Mouse (Mus musculus): ENCODE data around the gene Zfp827. TPM values are rescaled to one million over a fixed set of nuclear protein-coding genes. Genes with fewer than 3 reads are reported as not detected.

The Zfp827 gene
- polyA plus RNA-seq, 1 experiment, result 3.5 TPM

DNA sequence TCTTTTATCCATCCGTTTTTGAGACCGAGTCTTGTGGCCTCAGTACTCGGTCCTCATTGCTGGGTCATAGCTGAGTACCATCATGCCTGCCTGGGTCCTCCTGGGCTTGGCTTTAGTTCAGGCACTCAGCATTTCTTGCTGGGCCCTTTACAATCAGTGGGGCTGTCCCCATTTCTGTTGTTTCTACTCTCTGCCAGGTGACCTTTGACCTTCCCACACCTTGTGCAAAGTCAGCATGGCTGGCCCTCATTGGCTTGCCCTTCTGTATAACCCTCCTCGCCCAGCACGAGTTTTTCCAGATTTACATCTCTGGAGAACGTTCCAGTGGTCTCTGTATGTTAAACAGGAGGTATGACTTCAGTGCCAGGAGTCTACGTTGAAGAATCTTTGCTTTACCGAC, 83.2 kb downstream of the Zfp827 start:
- no peak for TF ChIP-seq CTCF (IDR thresholded peaks at IDR 0.05; ENCODE audit: low read depth, low read length)
- no peak for TF ChIP-seq POLR2A (IDR thresholded peaks at IDR 0.05; ENCODE audit: insufficient read depth, low read length)
- TF ChIP-seq EP300 (IDR thresholded peaks at IDR 0.05; ENCODE audit: insufficient read depth, low read depth, low read length), result no peak
- Histone ChIP-seq H3K9ac (ENCODE audit: low read depth, poor library complexity, severe bottlenecking) (no peak overlapping the region), H3K9me3 (replicated peaks; ENCODE audit: control insufficient read depth, insufficient read depth, low read length, poor library complexity, severe bottlenecking) (no peaks in the 10 kb centered on the region), H3K4me1 (ENCODE audit: control insufficient read depth, insufficient read depth, low read length) (peaks cover 2% of the 10 kb centered on the region), H3K27ac (ENCODE audit: insufficient read depth, low read length) (no peak overlapping the region), H3K4me3 (ENCODE audit: low read depth, low read length) (no peak overlapping the region), H3K36me3 (ENCODE audit: control insufficient read depth, insufficient read depth, low read length, poor library complexity, severe bottlenecking) (no peaks in the 10 kb centered on the region), H3K27me3 (ENCODE audit: control insufficient read depth, insufficient read depth, low read length, poor library complexity, severe bottlenecking) (no peaks in the 10 kb centered on the region)

GRCm38 (mm10) chr8:79112480-79112879, 84.2 kb downstream of the Zfp827 start:
- no peak for TF ChIP-seq POLR2A (IDR thresholded peaks at IDR 0.05; ENCODE audit: insufficient read depth, low read length)
- TF ChIP-seq EP300 (IDR thresholded peaks at IDR 0.05; ENCODE audit: insufficient read depth, low read depth, low read length), result no peak
- TF ChIP-seq CTCF (IDR thresholded peaks at IDR 0.05; ENCODE audit: low read depth, low read length), result no peak
- Histone ChIP-seq H3K27me3 (ENCODE audit: control insufficient read depth, insufficient read depth, low read length, poor library complexity, severe bottlenecking) (no peaks in the 10 kb centered on the region), H3K9me3 (replicated peaks; ENCODE audit: control insufficient read depth, insufficient read depth, low read length, poor library complexity, severe bottlenecking) (no peaks in the 10 kb centered on the region), H3K9ac (ENCODE audit: low read depth, poor library complexity, severe bottlenecking) (no peak overlapping the region), H3K36me3 (ENCODE audit: control insufficient read depth, insufficient read depth, low read length, poor library complexity, severe bottlenecking) (no peaks in the 10 kb centered on the region), H3K27ac (ENCODE audit: insufficient read depth, low read length) (no peak overlapping the region), H3K4me1 (ENCODE audit: control insufficient read depth, insufficient read depth, low read length) (peaks cover 2% of the 10 kb centered on the region), H3K4me3 (ENCODE audit: low read depth, low read length) (no peak overlapping the region)

GRCm38 (mm10) chr8:79113533-79113932, 85.3 kb downstream of the Zfp827 start:
- Histone ChIP-seq H3K4me3 (ENCODE audit: low read depth, low read length) (no peak overlapping the region), H3K36me3 (ENCODE audit: control insufficient read depth, insufficient read depth, low read length, poor library complexity, severe bottlenecking) (peaks cover 1% of the 10 kb centered on the region; the same call in 1 of the 2 replicates), H3K4me1 (ENCODE audit: control insufficient read depth, insufficient read depth, low read length) (peaks cover 2% of the 10 kb centered on the region), H3K9me3 (replicated peaks; ENCODE audit: control insufficient read depth, insufficient read depth, low read length, poor library complexity, severe bottlenecking) (no peaks in the 10 kb centered on the region), H3K9ac (ENCODE audit: low read depth, poor library complexity, severe bottlenecking) (no peak overlapping the region), H3K27ac (ENCODE audit: insufficient read depth, low read length) (no peak overlapping the region), H3K27me3 (ENCODE audit: control insufficient read depth, insufficient read depth, low read length, poor library complexity, severe bottlenecking) (no peaks in the 10 kb centered on the region)
- TF ChIP-seq POLR2A (IDR thresholded peaks at IDR 0.05; ENCODE audit: insufficient read depth, low read length) (no peak), EP300 (IDR thresholded peaks at IDR 0.05; ENCODE audit: insufficient read depth, low read depth, low read length) (no peak), CTCF (IDR thresholded peaks at IDR 0.05; ENCODE audit: low read depth, low read length) (no peak)

- H3K36me3 ChIP-seq (ENCODE audit: control insufficient read depth, insufficient read depth, low read length, poor library complexity, severe bottlenecking), result peaks cover 3% of the 10 kb centered on the region; the same call in 1 of the 2 replicates
- H3K4me3 ChIP-seq (ENCODE audit: low read depth, low read length), result no peak overlapping the region
Observed at GRCm38 (mm10) chr8:79114561-79114960, 86.3 kb downstream of the Zfp827 start.

GRCm38 (mm10) chr8:79116436-79116835, 88.2 kb downstream of the Zfp827 start:
- TF ChIP-seq POLR2A (IDR thresholded peaks at IDR 0.05; ENCODE audit: insufficient read depth, low read length), result no peak
- Histone ChIP-seq H3K9ac (ENCODE audit: low read depth, poor library complexity, severe bottlenecking) (no peak overlapping the region), H3K9me3 (replicated peaks; ENCODE audit: control insufficient read depth, insufficient read depth, low read length, poor library complexity, severe bottlenecking) (no peaks in the 10 kb centered on the region), H3K4me3 (ENCODE audit: low read depth, low read length) (no peak overlapping the region), H3K27ac (ENCODE audit: insufficient read depth, low read length) (no peak overlapping the region), H3K27me3 (ENCODE audit: control insufficient read depth, insufficient read depth, low read length, poor library complexity, severe bottlenecking) (no peaks in the 10 kb centered on the region), H3K36me3 (ENCODE audit: control insufficient read depth, insufficient read depth, low read length, poor library complexity, severe bottlenecking) (peaks cover 3% of the 10 kb centered on the region; the same call in 1 of the 2 replicates), H3K4me1 (ENCODE audit: control insufficient read depth, insufficient read depth, low read length) (peaks cover 2% of the 10 kb centered on the region)

More at GRCm38 (mm10) chr8:79114561-79114960, 86.3 kb downstream of the Zfp827 start:
- Histone ChIP-seq H3K27ac (ENCODE audit: insufficient read depth, low read length) (no peak overlapping the region), H3K9me3 (replicated peaks; ENCODE audit: control insufficient read depth, insufficient read depth, low read length, poor library complexity, severe bottlenecking) (no peaks in the 10 kb centered on the region), H3K9ac (ENCODE audit: low read depth, poor library complexity, severe bottlenecking) (no peak overlapping the region), H3K27me3 (ENCODE audit: control insufficient read depth, insufficient read depth, low read length, poor library complexity, severe bottlenecking) (no peaks in the 10 kb centered on the region), H3K4me1 (ENCODE audit: control insufficient read depth, insufficient read depth, low read length) (peaks cover 2% of the 10 kb centered on the region)
- TF ChIP-seq EP300 (IDR thresholded peaks at IDR 0.05; ENCODE audit: insufficient read depth, low read depth, low read length) (no peak), POLR2A (IDR thresholded peaks at IDR 0.05; ENCODE audit: insufficient read depth, low read length) (no peak), CTCF (IDR thresholded peaks at IDR 0.05; ENCODE audit: low read depth, low read length) (no peak)

DNA sequence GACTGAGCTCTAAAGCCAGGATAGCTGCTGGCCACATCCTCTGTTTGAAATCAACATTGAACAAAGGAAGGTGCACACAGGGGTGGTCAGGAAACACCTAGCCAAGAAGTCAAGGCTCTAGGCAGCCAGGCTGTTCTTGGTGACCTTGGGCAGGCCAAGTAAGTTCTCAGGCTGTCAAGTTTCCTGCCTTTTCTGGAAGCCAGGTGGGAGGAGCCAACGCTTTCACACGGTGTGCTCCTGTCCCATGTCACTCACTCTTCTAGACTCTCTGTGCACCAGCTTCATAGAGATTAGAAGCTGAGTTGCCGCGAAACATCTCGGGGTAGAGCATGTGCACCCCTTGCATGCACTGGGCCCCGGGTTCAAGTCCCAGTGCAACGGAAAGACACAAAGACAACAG, 89.5 kb downstream of the Zfp827 start:
- peaks cover 3% of the 10 kb centered on the region; the same call in 1 of the 2 replicates for H3K36me3 ChIP-seq (ENCODE audit: control insufficient read depth, insufficient read depth, low read length, poor library complexity, severe bottlenecking)
- H3K9me3 ChIP-seq (replicated peaks; ENCODE audit: control insufficient read depth, insufficient read depth, low read length, poor library complexity, severe bottlenecking), result no peaks in the 10 kb centered on the region
- no peak overlapping the region for H3K4me3 ChIP-seq (ENCODE audit: low read depth, low read length)
- no peak for TF ChIP-seq EP300 (IDR thresholded peaks at IDR 0.05; ENCODE audit: insufficient read depth, low read depth, low read length)
- TF ChIP-seq POLR2A (IDR thresholded peaks at IDR 0.05; ENCODE audit: insufficient read depth, low read length), result no peak
- no peak for TF ChIP-seq CTCF (IDR thresholded peaks at IDR 0.05; ENCODE audit: low read depth, low read length)
- no peaks in the 10 kb centered on the region for H3K27me3 ChIP-seq (ENCODE audit: control insufficient read depth, insufficient read depth, low read length, poor library complexity, severe bottlenecking)
- peaks cover 2% of the 10 kb centered on the region for H3K4me1 ChIP-seq (ENCODE audit: control insufficient read depth, insufficient read depth, low read length)
- H3K27ac ChIP-seq (ENCODE audit: insufficient read depth, low read length), result no peak overlapping the region
- no peak overlapping the region for H3K9ac ChIP-seq (ENCODE audit: low read depth, poor library complexity, severe bottlenecking)
